Mouse (Mus musculus) hindbrain, embryonic 12.5 days (tissue): ENCODE measurements at regions not wholly inside any gene's neighbourhood (a gene's known extent, or its start where the extent isn't known, plus 50 kb on each side); places are given as distances from the start of the nearest gene placed in this dataset.
"Not testable (repeated sequence)": the region's sequence is repeated elsewhere in the genome, so short reads cannot be mapped to it uniquely, and the experiment has no call there.

Source experiments
- ATAC-seq: fragments of 200-750 bp; cut with Nextera tagmentation; 2 replicates; pipeline ENCODE4 v1.8.0; 2017; ENCODE audit warnings: moderate TSS enrichment; ENCODE audit not compliant: low FRiP score
- H3K27ac ChIP-seq: fragments of 300-500 bp; sonication (generic); 2 replicates; pipeline ENCODE4 v1.5.1; 2016; ENCODE audit warnings: mild to moderate bottlenecking
- H3K27me3 ChIP-seq: fragments of 300-500 bp; sonication (generic); 2 replicates; pipeline ENCODE4 v1.6.1; 2016; ENCODE audit warnings: mild to moderate bottlenecking
- H3K36me3 ChIP-seq: fragments of 300-500 bp; sonication (generic); 2 replicates; pipeline ENCODE4 v1.6.1; 2016; ENCODE audit warnings: mild to moderate bottlenecking
- H3K4me1 ChIP-seq: fragments of 300-500 bp; sonication (generic); 2 replicates; pipeline ENCODE4 v1.6.1; 2016
- H3K4me2 ChIP-seq: fragments of 300-500 bp; sonication (generic); replicated peaks from 2 replicates; pipeline ENCODE4 v1.6.1; 2016; ENCODE audit warnings: mild to moderate bottlenecking
- H3K4me3 ChIP-seq: fragments of 300-500 bp; sonication (generic); 2 replicates; pipeline ENCODE4 v1.5.1; 2016; ENCODE audit warnings: mild to moderate bottlenecking
- H3K9ac ChIP-seq: fragments of 300-500 bp; sonication (generic); 2 replicates; pipeline ENCODE4 v1.6.1; 2016; ENCODE audit warnings: mild to moderate bottlenecking, moderate library complexity
- H3K9me3 ChIP-seq: fragments of 300-500 bp; sonication (generic); replicated peaks from 2 replicates; pipeline ENCODE4 v1.6.1; 2016; ENCODE audit warnings: mild to moderate bottlenecking
- WGBS: fragments of 180-500 bp; shearing (Covaris S2); methylation state at CpG from one replicate; pipeline ENCODE4 v1.1.7; 2016; 5-methylcytosine and 5-hydroxymethylcytosine counted together

GRCm38 (mm10) chr8:100034474-100034873 is 618.2 kb upstream of the Cdh8 start:
- no peak for ATAC-seq
- H3K27ac ChIP-seq: no peak overlapping the region
- H3K4me2 ChIP-seq: no peak overlapping the region
- no peak overlapping the region for H3K9ac ChIP-seq
- 54% methylated on average over 4 of the region's 4 CpGs for WGBS
- no peak overlapping the region for H3K4me3 ChIP-seq
- no peaks in the 10 kb centered on the region for H3K36me3 ChIP-seq
- H3K4me1 ChIP-seq: no peaks in the 10 kb centered on the region
- H3K27me3 ChIP-seq: no peaks in the 10 kb centered on the region
- H3K9me3 ChIP-seq: no peaks in the 10 kb centered on the region

DNA sequence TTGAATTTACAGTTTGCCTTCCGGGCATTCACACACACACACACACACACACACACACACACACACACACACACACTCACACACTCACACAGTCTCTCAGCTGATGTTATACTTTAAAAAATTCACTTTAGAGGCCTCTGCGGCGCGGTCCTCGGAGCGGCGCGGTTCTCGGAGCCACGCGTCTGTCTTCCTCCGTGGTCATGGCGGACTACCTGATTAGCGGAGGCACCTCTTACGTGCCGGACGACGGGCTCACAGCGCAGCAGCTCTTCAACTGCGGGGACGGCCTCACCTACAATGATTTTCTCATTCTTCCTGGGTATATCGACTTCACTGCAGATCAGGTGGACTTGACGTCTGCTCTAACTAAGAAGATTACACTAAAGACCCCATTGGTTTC is 614.1 kb upstream of the Cdh8 start:
- WGBS: 99% methylated on average over 23 of the region's 23 CpGs
- H3K4me2 ChIP-seq, ATAC-seq: not testable (repeated sequence)

GRCm38 (mm10) chr8:100015638-100016037 is 599.4 kb upstream of the Cdh8 start:
- Histone ChIP-seq H3K36me3 (no peaks in the 10 kb centered on the region), H3K9ac (no peak overlapping the region), H3K4me3 (no peak overlapping the region), H3K4me2 (no peak overlapping the region), H3K27ac (no peak overlapping the region), H3K4me1 (no peaks in the 10 kb centered on the region), H3K27me3 (no peaks in the 10 kb centered on the region), H3K9me3 (no peaks in the 10 kb centered on the region)
- no peak for ATAC-seq
- 86% methylated on average over 1 of the region's 1 CpGs for WGBS

More for the DNA sequence above, 614.1 kb upstream of the Cdh8 start:
- H3K4me3 ChIP-seq, H3K4me1 ChIP-seq, H3K36me3 ChIP-seq, H3K27ac ChIP-seq, H3K27me3 ChIP-seq, H3K9ac ChIP-seq, H3K9me3 ChIP-seq: not testable (repeated sequence)

DNA sequence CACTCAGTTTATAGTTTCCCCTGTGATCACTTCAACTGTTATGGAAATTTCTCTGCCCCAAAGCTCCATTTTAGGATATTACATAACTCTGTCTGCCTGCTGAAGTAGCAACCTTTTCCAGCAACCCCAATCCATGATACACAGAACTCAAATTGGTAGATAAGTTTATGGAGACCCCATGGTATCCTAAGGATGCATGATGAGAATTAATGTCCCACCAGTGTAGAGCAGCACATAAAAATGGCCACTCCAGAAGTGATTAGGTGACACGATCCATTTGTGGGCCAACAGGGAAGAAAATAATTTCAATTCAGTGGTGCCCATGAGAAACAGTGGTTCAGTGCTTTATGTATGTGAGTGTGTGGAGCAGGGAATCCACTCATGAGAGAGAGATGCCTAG is 583.3 kb upstream of the Cdh8 start:
- Histone ChIP-seq H3K9me3 (no peaks in the 10 kb centered on the region), H3K27me3 (no peaks in the 10 kb centered on the region), H3K36me3 (no peaks in the 10 kb centered on the region), H3K4me3 (no peak overlapping the region), H3K4me1 (no peaks in the 10 kb centered on the region), H3K27ac (no peak overlapping the region), H3K9ac (no peak overlapping the region), H3K4me2 (no peak overlapping the region)
- WGBS: 92% methylated on average over 1 of the region's 1 CpGs
- no peak for ATAC-seq

GRCm38 (mm10) chr8:99983696-99984095 is 567.4 kb upstream of the Cdh8 start:
- Histone ChIP-seq H3K4me3 (no peak overlapping the region), H3K4me1 (no peaks in the 10 kb centered on the region), H3K27me3 (no peaks in the 10 kb centered on the region), H3K9me3 (no peaks in the 10 kb centered on the region), H3K36me3 (no peaks in the 10 kb centered on the region), H3K9ac (no peak overlapping the region), H3K27ac (no peak overlapping the region), H3K4me2 (no peak overlapping the region)
- WGBS: 74% methylated on average over 5 of the region's 5 CpGs
- no peak for ATAC-seq

DNA sequence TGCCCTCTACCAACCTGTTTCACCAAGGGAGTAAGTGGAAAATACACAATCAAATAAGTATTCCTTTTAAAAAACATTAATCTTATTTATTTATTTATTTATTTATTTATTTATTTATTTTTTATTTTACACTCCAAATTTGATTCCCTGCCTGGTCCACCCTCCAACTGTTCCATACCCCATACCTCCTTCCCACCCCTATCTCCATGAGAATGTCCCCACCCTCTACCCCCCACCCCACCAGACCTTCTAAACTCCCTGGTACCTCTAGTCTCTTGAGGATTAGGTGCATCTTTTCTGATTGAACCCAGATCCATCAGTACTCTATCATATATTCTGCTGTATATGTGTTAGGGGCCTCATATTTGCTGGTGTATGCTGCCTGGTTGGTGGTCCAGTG is 538.4 kb upstream of the Cdh8 start:
- H3K36me3 ChIP-seq: no peaks in the 10 kb centered on the region
- ATAC-seq: no peak
- H3K4me1 ChIP-seq: no peaks in the 10 kb centered on the region
- no peaks in the 10 kb centered on the region for H3K27me3 ChIP-seq
- H3K4me3 ChIP-seq: no peak overlapping the region
- no peaks in the 10 kb centered on the region for H3K9me3 ChIP-seq
- H3K4me2 ChIP-seq: no peak overlapping the region
- no peak overlapping the region for H3K9ac ChIP-seq
- H3K27ac ChIP-seq: no peak overlapping the region

DNA sequence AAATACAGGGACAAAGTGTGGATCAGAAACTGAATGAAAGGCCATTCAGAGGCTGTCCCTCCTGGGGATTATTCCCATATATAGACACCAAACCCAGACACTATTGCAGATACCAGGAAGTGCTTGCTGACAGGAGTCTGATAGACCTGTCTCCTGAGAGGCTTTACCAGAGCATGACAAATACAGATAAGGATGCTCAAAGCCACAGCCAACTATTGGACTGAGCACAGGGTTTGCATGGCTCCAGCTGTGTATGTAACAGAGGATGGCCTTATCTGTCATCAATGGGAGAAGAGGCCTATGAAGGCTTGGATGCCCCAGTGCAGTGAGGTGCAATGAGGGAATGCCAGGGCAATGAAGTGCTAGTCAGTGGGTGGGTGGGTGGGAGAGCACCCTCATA is 537.6 kb upstream of the Cdh8 start:
- ATAC-seq: no peak
- Histone ChIP-seq H3K4me1 (no peaks in the 10 kb centered on the region), H3K36me3 (no peaks in the 10 kb centered on the region), H3K9ac (no peak overlapping the region), H3K9me3 (no peaks in the 10 kb centered on the region), H3K27me3 (no peaks in the 10 kb centered on the region), H3K27ac (no peak overlapping the region), H3K4me2 (no peak overlapping the region), H3K4me3 (no peak overlapping the region)

DNA sequence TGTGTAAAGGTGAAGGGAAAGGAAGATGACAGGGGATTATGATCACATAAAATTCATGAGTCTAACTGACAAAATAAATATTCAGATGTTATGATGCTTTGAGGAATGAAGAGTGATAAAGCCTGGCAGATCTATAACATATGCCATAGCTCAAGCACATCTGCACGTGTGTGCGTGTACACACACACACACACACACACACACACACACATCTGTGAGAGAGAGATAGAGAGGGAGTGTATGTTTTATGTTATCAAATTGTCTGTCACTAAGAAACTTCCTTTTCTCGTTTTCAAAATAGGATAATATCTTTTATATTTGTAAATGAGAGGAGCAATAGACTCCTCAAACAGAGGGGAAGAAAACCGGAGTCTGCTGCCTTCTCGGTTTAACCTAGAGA is 516.9 kb upstream of the Cdh8 start:
- H3K4me1 ChIP-seq: no peaks in the 10 kb centered on the region
- 86% methylated on average over 5 of the region's 5 CpGs for WGBS
- ATAC-seq: no peak
- no peaks in the 10 kb centered on the region for H3K36me3 ChIP-seq
- H3K9me3 ChIP-seq: no peaks in the 10 kb centered on the region
- no peak overlapping the region for H3K9ac ChIP-seq
- H3K4me2 ChIP-seq: no peak overlapping the region
- no peaks in the 10 kb centered on the region for H3K27me3 ChIP-seq
- no peak overlapping the region for H3K4me3 ChIP-seq
- no peak overlapping the region for H3K27ac ChIP-seq
